Mouse (Mus musculus) midbrain, postnatal 0 days (tissue): ENCODE data around the gene Prkar2a. TPM values are rescaled to one million over a fixed set of nuclear protein-coding genes. Genes with fewer than 3 reads are reported as not detected.

ENCODE experiments used
- ATAC-seq: fragments of 200-750 bp; cut with Nextera tagmentation; 2 replicates; pipeline ENCODE4 v1.8.0; 2017; ENCODE audit warnings: moderate number of reproducible peaks, mild to moderate bottlenecking, moderate TSS enrichment, moderate library complexity; ENCODE audit not compliant: low FRiP score
- DNase-seq: peaks from one replicate; pipeline ENCODE4 v3.0.0-alpha.2; 2015; ENCODE audit warnings: low spot score
- H3K27ac ChIP-seq: fragments of 300-500 bp; sonication (generic); 2 replicates; pipeline ENCODE4 v1.5.1; 2014; ENCODE audit warnings: low read depth, mild to moderate bottlenecking, low read length, mixed read lengths
- H3K27me3 ChIP-seq: fragments of 300-500 bp; sonication (generic); 2 replicates; pipeline ENCODE4 v1.6.1; 2014; ENCODE audit warnings: low read length, control low read depth, mixed read lengths; ENCODE audit not compliant: insufficient read depth
- H3K36me3 ChIP-seq: fragments of 300-500 bp; sonication (generic); 2 replicates; pipeline ENCODE4 v1.6.1; 2014; ENCODE audit warnings: low read length, control low read depth, mixed read lengths; ENCODE audit not compliant: insufficient read depth
- H3K4me1 ChIP-seq: fragments of 300-500 bp; sonication (generic); 2 replicates; pipeline ENCODE4 v1.6.1; 2014; ENCODE audit warnings: mild to moderate bottlenecking, control low read depth, antibody characterized with exemption, low read length, mixed read lengths; ENCODE audit not compliant: insufficient read depth
- H3K4me2 ChIP-seq: fragments of 300-500 bp; sonication (generic); 2 replicates; pipeline ENCODE4 v1.6.1; 2014; ENCODE audit warnings: low read depth, mild to moderate bottlenecking, low read length, mixed read lengths; ENCODE audit not compliant: poor library complexity, severe bottlenecking
- H3K4me3 ChIP-seq: fragments of 300-500 bp; sonication (generic); 2 replicates; pipeline ENCODE4 v1.5.1; 2014; ENCODE audit warnings: low read depth, mild to moderate bottlenecking, low read length, moderate library complexity
- H3K9ac ChIP-seq: fragments of 300-500 bp; sonication (generic); replicated peaks from 2 replicates; pipeline ENCODE4 v1.6.1; 2014; ENCODE audit warnings: mild to moderate bottlenecking, low read length, moderate library complexity, mixed read lengths; ENCODE audit not compliant: poor library complexity, severe bottlenecking
- H3K9me3 ChIP-seq: fragments of 300-500 bp; sonication (generic); 2 replicates; pipeline ENCODE4 v1.6.1; 2016; ENCODE audit warnings: low read length, control low read depth
- CTCF ChIP-seq: IDR thresholded peaks from 2 replicates; pipeline ENCODE4 v1.5.1; 2016; ENCODE audit warnings: antibody characterized with exemption, mild to moderate bottlenecking
- WGBS: fragments of 180-500 bp; shearing (Covaris S2); extraction: QIAGEN DNeasy Blood & Tissue Kit; methylation state at CpG from one replicate; pipeline ENCODE4 v1.1.7; 2014; 5-methylcytosine and 5-hydroxymethylcytosine counted together
- polyA plus RNA-seq: library from polyadenylated mRNA; unstranded; fragments of >200 nt; fragmentation: Nextera tagmentation; extraction: Ambion mirVana; gene quantifications from 2 replicates; pipeline ENCODE4 v1.2.1, GENCODE M21; 2015
- total RNA-seq: library from RNA; depleted of rRNA; stranded (reverse); fragments of >200 nt; gene quantifications from 2 replicates; pipeline ENCODE4 v1.2.3, GENCODE M21; 2014

Prkar2a gene
- total and polyA plus RNA-seq, 2 experiments from 2014 or later = 49.7 to 107 TPM

- H3K4me3 ChIP-seq = peak overlapping the region; percentile 85
Measured at GRCm38 (mm10) chr9:108694533-108694932, 5.4 kb downstream of the Prkar2a start.

GRCm38 (mm10) chr9:108702476-108702875 is 13.4 kb downstream of the Prkar2a start:
- Histone ChIP-seq H3K36me3 (no peaks in the 10 kb centered on the region), H3K4me1 (no peaks in the 10 kb centered on the region), H3K4me2 (no peak overlapping the region), H3K27ac (no peak overlapping the region), H3K27me3 (no peaks in the 10 kb centered on the region), H3K9ac (no peak overlapping the region), H3K4me3 (no peak overlapping the region), H3K9me3 (no peaks in the 10 kb centered on the region)
- no peak for DNase-seq
- no peak for TF ChIP-seq CTCF
- no peak for ATAC-seq

More at GRCm38 (mm10) chr9:108694533-108694932, 5.4 kb downstream of the Prkar2a start:
- Histone ChIP-seq H3K4me2 (peak overlapping the region; percentile 78), H3K9ac (peak overlapping the region; percentile 19; the same call in 1 of the 2 replicates), H3K4me1 (peaks cover 19% of the 10 kb centered on the region), H3K36me3 (no peaks in the 10 kb centered on the region), H3K27me3 (no peaks in the 10 kb centered on the region), H3K9me3 (no peaks in the 10 kb centered on the region), H3K27ac (no peak overlapping the region)
- WGBS = 74% methylated on average over 1 of the region's 1 CpGs
- ATAC-seq (no peak), DNase-seq (no peak)
- no peak for TF ChIP-seq CTCF

DNA sequence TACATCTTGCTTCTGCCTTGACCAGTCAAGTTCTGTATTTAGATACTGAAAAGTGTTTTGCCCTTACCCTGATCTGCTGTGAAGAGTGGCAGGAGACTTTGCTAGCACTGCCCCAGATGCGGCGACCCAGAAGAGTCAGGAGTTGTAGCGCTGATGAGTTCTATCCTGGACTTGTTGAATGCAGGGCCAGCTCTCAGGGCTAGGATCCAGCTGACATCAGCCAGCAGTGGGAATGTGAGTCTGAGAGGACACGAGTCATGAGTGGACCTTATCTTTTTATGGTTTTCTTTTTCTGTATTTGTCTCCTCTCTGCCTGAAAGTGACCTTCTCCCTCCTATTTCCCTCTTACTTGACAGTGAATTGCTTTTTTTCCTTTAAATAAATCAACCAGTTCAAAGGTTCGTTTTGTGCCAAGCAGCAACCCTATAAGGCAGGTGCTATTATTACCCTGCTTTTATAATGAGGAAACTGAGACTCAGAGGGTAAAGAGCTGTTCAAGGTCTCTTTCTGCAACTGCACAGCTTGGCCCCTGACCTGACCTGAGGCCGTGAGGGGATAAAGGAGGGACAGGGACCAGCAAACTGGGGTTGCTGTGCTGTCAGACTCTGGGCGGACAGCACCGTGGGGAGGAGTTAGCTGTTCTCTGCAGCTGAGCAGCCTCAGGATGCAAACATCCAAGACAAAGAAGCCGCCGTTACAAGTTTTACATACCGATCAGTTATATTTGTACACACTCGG is 14.4 kb downstream of the Prkar2a start:
- H3K4me1 ChIP-seq = no peaks in the 10 kb centered on the region
- 32% methylated on average over 12 of the region's 12 CpGs for WGBS
- ATAC-seq (no peak), DNase-seq (no peak)
- no peak overlapping the region for H3K4me3 ChIP-seq
- H3K9ac ChIP-seq = no peak overlapping the region
- H3K4me2 ChIP-seq = no peak overlapping the region
- H3K27me3 ChIP-seq = no peaks in the 10 kb centered on the region
- no peak for TF ChIP-seq CTCF
- H3K9me3 ChIP-seq = no peaks in the 10 kb centered on the region
- peak overlapping the region; percentile 26; the same call in 1 of the 2 replicates for H3K27ac ChIP-seq
- H3K36me3 ChIP-seq = no peaks in the 10 kb centered on the region

DNA sequence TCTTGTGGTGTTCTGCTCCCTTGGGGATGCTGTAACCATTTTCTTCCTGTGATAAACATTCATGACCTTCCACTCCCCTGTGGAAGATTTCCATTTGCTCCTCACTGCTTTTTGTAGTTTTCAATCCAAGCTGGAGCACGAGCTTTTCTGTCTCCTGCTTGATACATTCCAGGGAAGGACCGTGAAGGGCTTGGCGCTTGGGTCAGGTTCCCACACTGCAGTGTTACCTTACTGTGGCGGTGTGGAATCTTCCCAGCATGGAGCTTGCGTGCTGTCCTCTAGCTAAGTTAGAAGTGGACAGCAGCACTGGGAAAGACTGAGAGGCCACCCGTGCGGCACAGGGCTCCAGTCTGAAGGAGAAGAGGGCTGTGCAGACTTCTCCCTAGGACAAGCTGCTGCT is 15.5 kb downstream of the Prkar2a start:
- ATAC-seq (no peak), DNase-seq (no peak)
- Histone ChIP-seq H3K9ac (no peak overlapping the region), H3K4me3 (no peak overlapping the region), H3K27me3 (no peaks in the 10 kb centered on the region), H3K4me1 (no peaks in the 10 kb centered on the region), H3K36me3 (no peaks in the 10 kb centered on the region), H3K27ac (0 out of 2 replicates have a peak overlapping the region, but pooled peaks have one; percentile 18), H3K9me3 (no peaks in the 10 kb centered on the region), H3K4me2 (no peak overlapping the region)
- no peak for TF ChIP-seq CTCF
- WGBS = 65% methylated on average over 7 of the region's 7 CpGs

DNA sequence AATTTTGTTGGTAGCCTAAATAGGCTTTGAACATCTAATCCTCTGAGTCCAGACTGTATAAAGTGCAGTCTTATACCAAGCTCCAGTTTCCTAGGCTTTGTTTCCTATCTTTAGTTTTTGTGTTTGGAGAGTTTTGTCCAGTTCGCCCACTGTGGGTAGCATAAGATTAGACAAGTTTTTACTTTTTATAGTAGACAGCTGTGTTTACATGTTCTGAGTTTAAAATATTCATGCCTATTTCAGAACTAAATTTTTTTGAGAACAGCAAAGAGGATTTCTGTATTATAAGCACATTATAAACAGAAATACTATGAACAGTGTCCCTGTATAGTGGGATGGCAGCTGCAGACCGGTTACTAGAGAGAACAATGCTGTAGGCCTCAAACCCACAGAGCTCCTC is 18.1 kb downstream of the Prkar2a start:
- Histone ChIP-seq H3K9ac (no peak overlapping the region), H3K4me3 (no peak overlapping the region), H3K27me3 (no peaks in the 10 kb centered on the region), H3K36me3 (no peaks in the 10 kb centered on the region), H3K4me1 (no peaks in the 10 kb centered on the region), H3K4me2 (no peak overlapping the region), H3K27ac (no peak overlapping the region), H3K9me3 (no peaks in the 10 kb centered on the region)
- no peak for TF ChIP-seq CTCF
- no peak for DNase-seq
- WGBS = 89% methylated on average over 2 of the region's 2 CpGs
- ATAC-seq = no peak

DNA sequence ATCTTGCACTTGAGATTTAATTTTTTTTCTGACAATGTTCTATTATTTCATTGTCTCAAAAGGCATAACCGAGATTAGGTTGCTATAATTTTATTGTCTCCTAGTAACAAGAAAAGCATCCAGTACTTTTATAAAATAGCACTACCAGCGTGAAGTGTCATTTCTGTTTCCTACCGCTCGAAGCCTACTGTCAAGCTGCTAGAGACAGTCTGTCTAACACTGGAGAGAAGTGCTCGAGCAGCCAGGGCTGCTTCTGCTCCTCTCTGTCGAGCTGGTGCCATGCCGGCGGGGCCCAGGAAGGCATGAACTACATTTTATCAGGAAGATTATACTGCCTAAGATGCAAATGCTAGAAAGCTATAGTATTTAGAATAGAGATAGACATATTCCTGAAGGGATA is 19.7 kb downstream of the Prkar2a start:
- H3K9me3 ChIP-seq = no peaks in the 10 kb centered on the region
- H3K27me3 ChIP-seq = no peaks in the 10 kb centered on the region
- TF ChIP-seq CTCF = no peak
- no peaks in the 10 kb centered on the region for H3K4me1 ChIP-seq
- H3K36me3 ChIP-seq = no peaks in the 10 kb centered on the region
- H3K4me3 ChIP-seq = no peak overlapping the region
- H3K9ac ChIP-seq = no peak overlapping the region
- no peak overlapping the region for H3K4me2 ChIP-seq
- DNase-seq (no peak), ATAC-seq (no peak)
- 93% methylated on average over 8 of the region's 8 CpGs for WGBS
- H3K27ac ChIP-seq = no peak overlapping the region
